Mouse (Mus musculus) heart, embryonic 14.5 days (tissue): ENCODE data around the gene Ephb3. TPM values are rescaled to one million over a fixed set of nuclear protein-coding genes. Genes with fewer than 3 reads are reported as not detected.
A peak's percentile ranks its signal among the peaks of the same experiment; 100 is the strongest.

Experiments used
- ATAC-seq: fragments of 200-750 bp; cut with Nextera tagmentation; 2 replicates; pipeline ENCODE4 v1.8.0; 2017; ENCODE audit warnings: low read depth, moderate TSS enrichment; ENCODE audit not compliant: insufficient number of reproducible peaks, insufficient read depth, low FRiP score
- H3K27ac ChIP-seq, 2 experiments: fragments of 200-500 bp in 1 of 2; fragments of 300-500 bp in 1 of 2; sonication (generic) in 1 of 2; replicated peaks in 1 of 2; 2 replicates each; pipeline ENCODE4 v1.5.1; 2012 to 2014; ENCODE audit warnings: low read depth in 2 of 2, low read length in 2 of 2, control low read depth in 1 of 2, mild to moderate bottlenecking in 1 of 2, mixed read lengths in 1 of 2; ENCODE audit not compliant: control insufficient read depth in 1 of 2, insufficient read depth in 1 of 2
- H3K27me3 ChIP-seq: fragments of 300-500 bp; sonication (generic); 2 replicates; pipeline ENCODE4 v1.6.1; 2014; ENCODE audit warnings: mild to moderate bottlenecking, low read length, control low read depth; ENCODE audit not compliant: control insufficient read depth, insufficient read depth
- H3K36me3 ChIP-seq: fragments of 300-500 bp; sonication (generic); 2 replicates; pipeline ENCODE4 v1.6.1; 2014; ENCODE audit warnings: mild to moderate bottlenecking, control low read depth, low read length, mixed read lengths; ENCODE audit not compliant: control insufficient read depth, insufficient read depth
- H3K4me1 ChIP-seq, 2 experiments: fragments of 200-500 bp in 1 of 2; fragments of 300-500 bp in 1 of 2; sonication (generic) in 1 of 2; 2 replicates each; pipeline ENCODE4 v1.6.1; 2012 to 2014; ENCODE audit warnings: low read length in 2 of 2, control low read depth in 1 of 2, mixed read lengths in 1 of 2; ENCODE audit not compliant: control insufficient read depth in 2 of 2, insufficient read depth in 2 of 2
- H3K4me2 ChIP-seq: fragments of 300-500 bp; sonication (generic); 2 replicates; pipeline ENCODE4 v1.6.1; 2014; ENCODE audit warnings: mild to moderate bottlenecking, low read length
- H3K4me3 ChIP-seq, 2 experiments: fragments of 200-500 bp in 1 of 2; fragments of 300-500 bp in 1 of 2; sonication (generic) in 1 of 2; 2 replicates each; pipeline ENCODE4 v1.5.1; 2012 to 2014; ENCODE audit warnings: low read length in 2 of 2, mild to moderate bottlenecking in 2 of 2, control low read depth in 1 of 2, low read depth in 1 of 2, moderate library complexity in 1 of 2; ENCODE audit not compliant: control insufficient read depth in 1 of 2, insufficient read depth in 1 of 2
- H3K9ac ChIP-seq: fragments of 300-500 bp; sonication (generic); 2 replicates; pipeline ENCODE4 v1.6.1; 2014; ENCODE audit warnings: mild to moderate bottlenecking, low read length
- H3K9me3 ChIP-seq: fragments of 300-500 bp; sonication (generic); 2 replicates; pipeline ENCODE4 v1.6.1; 2016; ENCODE audit warnings: low read length, control low read depth; ENCODE audit not compliant: control insufficient read depth
- WGBS: fragments of 180-500 bp; shearing (Covaris S2); extraction: QIAGEN DNeasy Blood & Tissue Kit; methylation state at CpG from one replicate; pipeline ENCODE4 v1.1.7; 2014; 5-methylcytosine and 5-hydroxymethylcytosine counted together
- polyA plus RNA-seq: library from polyadenylated mRNA; unstranded; fragments of >200 nt; fragmentation: Nextera tagmentation; extraction: Ambion mirVana; gene quantifications from 2 replicates; pipeline ENCODE4 v1.2.1, GENCODE M21; 2014

Gene Ephb3
- polyA plus RNA-seq, 1 experiment from 2014 or later: 13.6 TPM

- Histone ChIP-seq H3K27ac (peak overlapping the region in 1 of 2 experiments; percentile 86; a peak in 1 of 4 replicates), H3K4me1 (peaks cover 53 to 64% of the 10 kb centered on the region in 2 experiments), H3K36me3 (peaks cover 46% of the 10 kb centered on the region), H3K4me2 (no peak overlapping the region), H3K27me3 (no peaks in the 10 kb centered on the region), H3K9ac (no peak overlapping the region), H3K9me3 (no peaks in the 10 kb centered on the region), H3K4me3 (no peak overlapping the region)
- ATAC-seq: no peak
- WGBS: 78% methylated on average over 7 of the region's 7 CpGs
These were observed 9.4 kb downstream of the Ephb3 start for GRCm38 (mm10) chr16:21213939-21214338.

- 22% methylated on average over 17 of the region's 17 CpGs for WGBS
- peak; percentile 13; the same call in 1 of the 2 replicates for ATAC-seq
- Histone ChIP-seq H3K4me1 (peaks cover 52 to 61% of the 10 kb centered on the region in 2 experiments), H3K9me3 (no peaks in the 10 kb centered on the region), H3K27me3 (no peaks in the 10 kb centered on the region), H3K27ac (peak overlapping the region; percentile 68 to 86), H3K36me3 (peaks cover 55% of the 10 kb centered on the region), H3K4me3 (no peak overlapping the region), H3K9ac (peak overlapping the region; percentile 58; the same call in 1 of the 2 replicates), H3K4me2 (peak overlapping the region; percentile 50)
These were observed 10.2 kb downstream of the Ephb3 start for GRCm38 (mm10) chr16:21214803-21215202.

GRCm38 (mm10) chr16:21216047-21216446 is 11.5 kb downstream of the Ephb3 start:
- Histone ChIP-seq H3K27me3 (no peaks in the 10 kb centered on the region), H3K36me3 (peaks cover 67% of the 10 kb centered on the region), H3K4me1 (peaks cover 48 to 56% of the 10 kb centered on the region in 2 experiments), H3K9ac (no peak overlapping the region), H3K27ac (peak overlapping the region; percentile 68 to 86), H3K4me2 (peak overlapping the region; percentile 50; the same call in 1 of the 2 replicates), H3K9me3 (no peaks in the 10 kb centered on the region), H3K4me3 (no peak overlapping the region)
- ATAC-seq: peak; percentile 64
- 4% methylated on average over 4 of the region's 4 CpGs for WGBS

GRCm38 (mm10) chr16:21217233-21217632 is 12.7 kb downstream of the Ephb3 start:
- no peaks in the 10 kb centered on the region for H3K9me3 ChIP-seq
- no peak overlapping the region for H3K4me3 ChIP-seq
- peaks cover 79% of the 10 kb centered on the region for H3K36me3 ChIP-seq
- ATAC-seq: no peak
- H3K27me3 ChIP-seq: no peaks in the 10 kb centered on the region
- H3K27ac ChIP-seq: no peak overlapping the region
- H3K9ac ChIP-seq: no peak overlapping the region
- peaks cover 39 to 45% of the 10 kb centered on the region in 2 experiments for H3K4me1 ChIP-seq
- H3K4me2 ChIP-seq: no peak overlapping the region
- WGBS: 68% methylated on average over 14 of the region's 14 CpGs

GRCm38 (mm10) chr16:21219656-21220055 is 15.1 kb downstream of the Ephb3 start:
- no peaks in the 10 kb centered on the region for H3K27me3 ChIP-seq
- no peak overlapping the region for H3K4me3 ChIP-seq
- no peak overlapping the region for H3K4me2 ChIP-seq
- peaks cover 85% of the 10 kb centered on the region for H3K36me3 ChIP-seq
- no peak for ATAC-seq
- H3K9me3 ChIP-seq: no peaks in the 10 kb centered on the region
- peaks cover 38 to 46% of the 10 kb centered on the region in 2 experiments for H3K4me1 ChIP-seq
- WGBS: 72% methylated on average over 4 of the region's 4 CpGs
- H3K9ac ChIP-seq: no peak overlapping the region
- H3K27ac ChIP-seq: no peak overlapping the region

GRCm38 (mm10) chr16:21223038-21223437 is 18.5 kb downstream of the Ephb3 start:
- peaks cover 21 to 24% of the 10 kb centered on the region in 2 experiments for H3K4me1 ChIP-seq
- no peak overlapping the region for H3K4me3 ChIP-seq
- no peak overlapping the region for H3K9ac ChIP-seq
- H3K27ac ChIP-seq: no peak overlapping the region
- H3K4me2 ChIP-seq: no peak overlapping the region
- WGBS: 55% methylated on average over 3 of the region's 3 CpGs
- ATAC-seq: no peak
- H3K36me3 ChIP-seq: peaks cover 61% of the 10 kb centered on the region
- no peaks in the 10 kb centered on the region for H3K9me3 ChIP-seq
- no peaks in the 10 kb centered on the region for H3K27me3 ChIP-seq

- Histone ChIP-seq H3K4me2 (no peak overlapping the region), H3K9me3 (no peaks in the 10 kb centered on the region), H3K4me1 (peaks cover 19 to 20% of the 10 kb centered on the region in 2 experiments), H3K36me3 (peaks cover 43% of the 10 kb centered on the region), H3K27me3 (no peaks in the 10 kb centered on the region), H3K9ac (no peak overlapping the region), H3K4me3 (no peak overlapping the region), H3K27ac (peak overlapping the region; percentile 7 to 45; a peak in 2 of 4 replicates)
- 26% methylated on average over 4 of the region's 4 CpGs for WGBS
- no peak for ATAC-seq
These were observed 20.2 kb downstream of the Ephb3 start for GRCm38 (mm10) chr16:21224648-21225240.

GRCm38 (mm10) chr16:21226629-21227028 is 22.1 kb downstream of the Ephb3 start:
- Histone ChIP-seq H3K27ac (no peak overlapping the region), H3K27me3 (no peaks in the 10 kb centered on the region)
- ATAC-seq: no peak

More at GRCm38 (mm10) chr16:21226629-21227028, 22.1 kb downstream of the Ephb3 start:
- no peaks in the 10 kb centered on the region for H3K9me3 ChIP-seq
- H3K4me2 ChIP-seq: no peak overlapping the region
- no peak overlapping the region for H3K9ac ChIP-seq
- H3K4me1 ChIP-seq: peaks cover 13 to 17% of the 10 kb centered on the region in 2 experiments
- WGBS: 69% methylated on average over 6 of the region's 6 CpGs
- H3K4me3 ChIP-seq: no peak overlapping the region
- peaks cover 25% of the 10 kb centered on the region for H3K36me3 ChIP-seq
